Mouse (Mus musculus) spleen, postnatal 36 days (tissue): Measurements from ENCODE around the gene Tmem182.

Experiments
- DNase-seq, 2 experiments: peaks; one replicate each; pipeline ENCODE4 v3.0.0; 2022; ENCODE audit warnings: low spot score in 2 of 2, mixed read lengths in 1 of 2

The Tmem182 gene

DNA sequence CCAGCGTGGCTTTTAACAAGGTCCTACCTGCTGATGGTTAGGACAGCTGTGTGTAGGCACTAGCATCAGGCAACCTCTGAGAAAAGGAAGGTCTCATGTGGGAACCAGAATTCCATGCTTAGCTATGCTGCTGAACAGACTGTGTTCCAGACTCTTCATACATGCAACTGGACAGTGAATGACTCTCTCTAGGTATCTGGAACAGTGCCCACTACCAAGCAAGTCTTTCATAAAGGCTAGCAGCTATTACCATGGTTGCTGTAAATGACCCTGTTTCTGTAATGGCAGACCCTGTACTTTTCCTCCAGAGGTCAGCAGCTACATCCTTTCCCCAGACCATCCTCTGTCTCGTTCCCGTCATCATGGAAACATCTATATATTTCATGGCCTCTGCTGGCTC, 61.7 kb downstream of the Tmem182 start:
- DNase-seq: no peak

DNA sequence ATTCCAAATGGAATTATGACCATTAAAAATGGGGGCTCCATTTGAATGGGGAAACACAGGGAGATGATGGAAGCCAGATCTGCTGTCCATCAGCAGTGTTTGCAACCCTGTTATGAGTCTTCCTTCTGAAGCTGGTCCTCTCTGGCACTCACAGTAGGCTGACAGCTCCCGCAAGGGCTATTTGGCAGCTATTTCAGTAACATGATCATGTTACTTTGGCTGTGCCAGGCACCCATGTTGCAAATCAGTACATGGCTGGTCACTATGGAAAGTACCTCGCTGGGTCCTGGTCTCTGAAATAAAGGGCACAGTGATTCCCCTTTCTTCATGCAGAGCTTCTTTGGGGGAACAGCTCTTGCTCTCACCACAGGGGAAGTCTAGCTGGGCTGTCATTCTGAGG, 62.2 kb downstream of the Tmem182 start:
- DNase-seq: no peak

DNA sequence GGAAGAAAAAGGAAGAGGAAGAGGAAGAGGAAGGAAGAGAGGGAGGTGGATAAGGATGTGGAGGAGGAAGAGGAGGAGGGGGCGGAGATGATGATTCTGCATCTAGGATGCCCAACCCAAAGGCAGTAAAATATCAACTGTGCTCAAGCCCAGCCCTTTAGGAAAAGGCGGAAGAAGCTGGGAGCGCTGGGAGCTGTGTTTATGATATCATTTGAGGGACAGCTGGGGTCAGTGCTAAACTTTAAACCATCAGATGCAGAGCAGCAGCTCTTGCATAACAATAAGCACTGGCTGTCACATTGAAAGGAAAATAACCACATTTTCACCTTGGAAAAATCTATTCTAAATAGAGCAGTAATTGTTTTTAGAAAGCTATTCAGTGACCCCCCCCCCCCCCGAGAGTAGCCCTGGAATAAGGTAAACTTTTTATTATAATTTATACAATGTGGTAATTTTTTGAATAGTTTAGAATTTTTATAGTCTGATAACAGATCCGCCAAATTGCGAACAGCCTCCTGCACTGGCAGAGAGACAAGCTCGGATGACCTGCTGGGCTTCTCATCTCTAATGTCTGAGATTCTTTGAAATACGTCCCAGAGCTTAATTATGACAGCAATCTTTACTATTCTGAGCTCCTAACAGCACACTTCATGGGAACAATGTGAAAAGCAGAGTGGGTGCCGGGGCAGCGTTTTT, 68.5 kb downstream of the Tmem182 start:
- no peak for DNase-seq

DNA sequence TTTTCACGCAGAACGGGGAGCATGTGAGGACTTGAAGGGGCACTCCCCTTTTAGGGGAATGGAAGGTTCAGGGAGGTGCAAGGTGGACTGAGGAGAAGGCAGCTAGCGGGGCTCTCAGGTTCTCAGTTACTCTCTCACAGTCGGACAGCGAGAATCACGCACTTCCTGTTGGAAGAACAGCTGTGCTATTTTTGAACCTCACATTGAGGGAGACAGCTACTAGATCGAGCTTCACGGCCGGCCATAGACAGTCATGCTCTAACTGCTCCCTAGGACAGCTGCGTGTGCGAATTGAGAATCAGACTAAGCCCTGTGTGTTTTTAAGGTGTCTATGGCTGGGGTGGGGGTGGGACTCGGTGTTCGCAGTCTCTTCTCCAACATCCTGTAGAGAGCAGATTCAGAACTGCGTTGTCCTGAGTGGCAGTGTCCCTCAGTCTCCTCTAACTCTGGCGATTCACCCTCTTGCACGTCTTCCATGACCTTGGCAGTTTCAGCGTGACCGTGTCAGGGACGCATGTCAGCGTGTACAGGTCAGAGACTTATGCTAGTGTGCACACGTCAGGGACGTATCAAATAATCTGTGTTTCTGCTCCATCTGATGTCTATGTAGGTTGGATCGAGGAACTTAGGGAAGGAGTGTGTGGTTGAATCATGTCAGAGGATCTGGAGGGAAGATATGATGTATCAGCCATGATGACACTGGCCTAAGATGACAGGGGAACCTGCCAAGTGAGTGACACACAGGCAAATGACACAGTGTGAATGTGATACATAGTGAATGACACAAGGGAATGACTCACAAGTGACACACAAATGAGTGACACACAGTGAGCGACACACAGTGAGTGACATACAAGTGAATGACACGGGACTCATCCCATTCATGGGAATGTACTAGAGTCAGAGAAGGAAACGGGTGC, 69.3 kb downstream of the Tmem182 start:
- DNase-seq: no peak

GRCm38 (mm10) chr1:40879051-40879450, 73.7 kb downstream of the Tmem182 start:
- no peak for DNase-seq

GRCm38 (mm10) chr1:40879526-40879925, 74.1 kb downstream of the Tmem182 start:
- DNase-seq: no peak

DNA sequence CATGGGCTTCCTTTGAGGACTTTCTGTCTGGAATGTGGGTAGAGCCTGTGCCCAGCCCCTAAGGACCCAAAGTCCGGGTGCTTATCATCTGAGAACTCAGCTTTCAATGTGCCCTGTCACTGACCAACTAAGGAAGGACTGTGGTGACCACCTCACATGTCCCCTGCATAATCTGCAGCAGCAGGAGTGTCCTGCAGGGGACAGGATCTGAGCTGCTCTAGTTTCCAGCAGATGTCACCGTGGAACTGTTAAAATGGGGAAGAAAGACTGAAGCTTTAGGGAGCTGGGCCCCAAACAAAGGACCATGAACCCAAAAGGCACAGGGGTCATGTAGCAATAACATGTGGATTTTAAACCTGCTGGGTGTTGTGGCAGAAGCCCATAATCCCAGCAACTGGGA, 75.1 kb downstream of the Tmem182 start:
- DNase-seq: no peak

DNA sequence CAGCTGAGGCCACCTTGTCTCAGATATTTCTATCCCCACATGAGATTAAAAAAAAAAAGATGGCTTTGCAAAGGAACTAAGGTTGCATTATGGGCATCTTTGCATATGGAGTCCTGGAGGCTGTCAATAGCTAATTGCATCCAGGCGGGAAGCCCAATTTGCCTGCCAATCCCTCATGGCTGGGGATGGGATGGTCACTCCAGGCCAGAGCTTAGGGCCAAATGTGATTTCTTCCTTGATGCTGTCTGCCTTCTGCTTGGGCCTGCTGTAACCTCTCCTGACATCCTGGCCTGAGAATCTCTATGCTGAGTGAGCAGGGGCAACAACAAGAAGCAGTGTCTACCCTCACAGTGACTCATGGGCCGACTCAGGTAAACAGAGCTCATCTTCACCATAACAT, 78.5 kb downstream of the Tmem182 start:
- no peak for DNase-seq

DNA sequence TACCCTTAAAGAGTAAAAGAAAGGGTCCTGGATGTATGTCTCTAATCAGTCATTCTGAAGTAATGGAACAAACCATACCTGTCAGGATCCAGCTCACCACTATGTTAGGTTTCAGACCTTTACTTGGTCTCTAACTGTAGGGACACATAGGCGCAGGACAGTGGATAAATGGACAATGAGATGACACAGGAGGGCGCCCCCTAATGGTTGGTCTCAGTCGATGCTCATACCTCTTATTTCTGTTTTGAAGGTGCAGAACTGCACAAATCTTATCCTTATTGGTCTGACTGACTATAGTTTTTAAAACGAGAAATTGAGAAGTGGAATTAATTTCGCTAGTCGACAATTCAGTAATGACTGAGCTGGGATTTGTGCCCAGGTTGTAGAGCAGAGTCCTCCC, 79.5 kb downstream of the Tmem182 start:
- no peak for DNase-seq

DNA sequence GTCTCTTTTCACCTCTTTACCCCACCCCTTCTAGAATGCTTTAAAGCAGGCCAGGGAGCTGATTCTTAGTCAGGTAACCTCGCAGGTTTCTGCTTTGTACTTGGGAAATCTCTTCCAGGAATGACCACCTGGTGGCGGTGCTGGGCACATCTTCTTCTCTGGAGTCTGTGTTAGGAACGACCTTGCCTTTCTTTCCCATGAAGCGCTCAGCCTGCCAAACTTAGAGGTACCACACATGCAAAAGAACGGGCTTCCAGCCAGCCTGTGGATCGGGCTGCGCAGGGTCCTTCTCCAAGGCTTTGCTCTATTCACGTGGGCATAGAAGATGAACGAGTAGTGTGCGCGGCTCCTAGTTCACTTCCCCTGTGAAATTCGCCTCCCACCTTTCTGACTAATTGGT, 82.3 kb downstream of the Tmem182 start:
- DNase-seq: no peak

GRCm38 (mm10) chr1:40888396-40889040, 83.1 kb downstream of the Tmem182 start:
- no peak for DNase-seq

GRCm38 (mm10) chr1:40889617-40890016, 84.2 kb downstream of the Tmem182 start:
- DNase-seq: no peak

GRCm38 (mm10) chr1:40890246-40890645, 84.8 kb downstream of the Tmem182 start:
- DNase-seq: no peak

DNA sequence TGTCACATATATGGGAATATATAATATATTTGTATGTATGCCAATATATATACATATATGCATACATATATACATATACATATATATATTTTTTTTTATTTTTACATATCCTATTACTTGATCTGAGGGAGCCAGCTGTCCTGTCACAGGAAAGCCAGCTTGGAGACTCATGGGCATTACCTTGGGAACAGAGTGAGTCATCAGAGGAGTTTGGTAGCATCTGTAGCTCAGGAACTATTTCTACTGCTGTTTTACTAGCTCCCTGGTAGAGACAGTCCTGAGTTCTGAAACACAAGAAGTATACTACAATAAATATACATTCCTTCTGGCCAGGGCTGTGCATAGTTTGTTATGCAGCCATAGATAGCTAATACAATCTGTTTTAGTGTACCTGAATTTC, 98.3 kb downstream of the Tmem182 start:
- no peak for DNase-seq
